ENCODE assay signal across 16 mouse cellular contexts in genomic region chr11:23063857-23064256, GRCm38 (mm10). TPM values are rescaled to one million over a fixed set of nuclear protein-coding genes. Genes with fewer than 3 reads are reported as not detected.
DNase-seq lines count a peak whose midpoint lies in the region; ATAC-seq lines count a peak whose summit lies in the region.
"Had no signal": no experiment of that assay in that cellular context is flagged by ENCODE, and none has a peak within 500 bp of the region (broad histone marks: within the 10 kb centered on the region; RNA-seq: fewer than 3 reads in every experiment).

No protein-coding gene starts in this region.

- DNase-seq in adrenal gland, postnatal 14 days = peak; percentile 23
- no peak for DNase-seq in adrenal gland, adult 8-10 months
- peak; percentile 15 to 38 for DNase-seq in left cerebral cortex, postnatal 14 days (ENCODE audit: low spot score in 2 of 2)
- no peak for DNase-seq in left cerebral cortex, postnatal 10 days (ENCODE audit: extremely low spot score in 1 of 2, low spot score in 2 of 2)
- DNase-seq in MEL-GATA-1-ER (ENCODE audit: extremely low read depth, low read depth) = peak; percentile 25
- no peak for DNase-seq in retina, embryonic 14.5 days (ENCODE audit: low spot score)
- DNase-seq: cerebellum, adult 2 months; gastrocnemius, adult 2 months; heart, postnatal 36 days; kidney, adult 11 months; kidney, postnatal 4 days; liver, postnatal 0 days; spleen, adult 18-20 months had no signal

- no peak for ATAC-seq in megakaryocyte, adult 5-6 weeks (ENCODE audit: poor library complexity, severe bottlenecking)
- ATAC-seq: forebrain, embryonic 14.5 days; liver, postnatal 0 days; lung, postnatal 0 days had no signal

- intact Hi-C loops in left cerebral cortex, postnatal 14 days (cut with DNase I) = no loop called here
- intact Hi-C loops in left cerebral cortex, postnatal 10 days (cut with DNase I) = no loop called here

RNA-seq across cellular contexts. Expression of gene Fam161a, which starts 56.5 kb away (rescaled TPM):
- total RNA-seq in adrenal gland, postnatal 14 days (2021) = 40.7 and 45.5 TPM in 2 replicates
- total RNA-seq in adrenal gland, adult 8-10 months (2022) = 10 to 100 TPM; 14.8 to 29.9 (median 22.3) TPM
- total RNA-seq in left cerebral cortex, postnatal 14 days (2021) = 1 to 10 TPM; 2.9 to 3.9 TPM
- 1 to 10 TPM; 3.1 to 3.7 TPM for total RNA-seq in left cerebral cortex, postnatal 10 days (2021)
- total RNA-seq in megakaryocyte, adult 5-6 weeks (2015) = 3.5 and 4.1 TPM in 2 replicates
- 2.6 and 3.5 TPM in 2 replicates for total RNA-seq in megakaryocyte, adult 5-6 weeks (2017)

Comparison
In these comparisons a context has a peak if more than half of its experiments do, and no peak if none do; other contexts are left out.
1. DNase-seq: peak in adrenal gland, postnatal 14 days (single experiment), left cerebral cortex, postnatal 14 days (2 of 2) and MEL-GATA-1-ER (single experiment); none in adrenal gland, adult 8-10 months (single experiment), left cerebral cortex, postnatal 10 days (0 of 2) and retina, embryonic 14.5 days (single experiment).